In genomic region chr4:150011564-150012321, GRCm38 (mm10) we compare ENCODE assay signal across 15 mouse cellular contexts. TPM values are rescaled to one million over a fixed set of nuclear protein-coding genes. Genes with fewer than 3 reads are reported as not detected.
DNase-seq lines count a peak whose midpoint lies in the region; ATAC-seq lines count a peak whose summit lies in the region.
"Had no signal": no experiment of that assay in that cellular context is flagged by ENCODE, and none has a peak within 500 bp of the region (broad histone marks: within the 10 kb centered on the region; RNA-seq: fewer than 3 reads in every experiment).

No protein-coding gene starts in this region.

- H3K27ac ChIP-seq in heart, embryonic 14.5 days (replicated peaks in 1 of 2; ENCODE audit: control insufficient read depth in 1 of 2, insufficient read depth in 1 of 2, low read depth in 2 of 2, low read length in 2 of 2) = peak overlapping the region in 1 of 2 experiments; percentile 45; a peak in 2 of 4 replicates
- peak overlapping the region; percentile 66 for H3K27ac ChIP-seq in liver, embryonic 16.5 days (ENCODE audit: low read length)
- H3K27ac ChIP-seq in forebrain, embryonic 15.5 days (replicated peaks) = no peak overlapping the region
- H3K27ac ChIP-seq: forebrain, embryonic 10.5 days; midbrain, embryonic 10.5 days had no signal

- no peak for ATAC-seq in heart, embryonic 14.5 days (ENCODE audit: insufficient number of reproducible peaks, insufficient read depth, low FRiP score, low read depth)
- no peak for ATAC-seq in liver, embryonic 16.5 days (ENCODE audit: low read depth)
- ATAC-seq in forebrain, embryonic 15.5 days (replicated peaks) = no peak

- peaks cover 21 to 26% of the 10 kb centered on the region in 2 experiments for H3K4me1 ChIP-seq in heart, embryonic 14.5 days (ENCODE audit: control insufficient read depth in 2 of 2, insufficient read depth in 2 of 2, low read length in 2 of 2)
- peaks cover 24% of the 10 kb centered on the region for H3K4me1 ChIP-seq in liver, embryonic 16.5 days (ENCODE audit: control insufficient read depth, low read depth, low read length)
- H3K4me1 ChIP-seq in forebrain, embryonic 15.5 days = peaks cover 7% of the 10 kb centered on the region; the same call in 1 of the 2 replicates

- H3K9me3 ChIP-seq in heart, embryonic 14.5 days (ENCODE audit: control insufficient read depth, low read length) = no peaks in the 10 kb centered on the region
- H3K9me3 ChIP-seq in liver, embryonic 16.5 days (replicated peaks; ENCODE audit: control insufficient read depth, low read length) = no peaks in the 10 kb centered on the region
- H3K9me3 ChIP-seq in forebrain, embryonic 15.5 days = no peaks in the 10 kb centered on the region
- H3K9me3 ChIP-seq: forebrain, embryonic 10.5 days; G1E; midbrain, embryonic 10.5 days had no signal

- no peaks in the 10 kb centered on the region for H3K36me3 ChIP-seq in heart, embryonic 14.5 days (ENCODE audit: control insufficient read depth, insufficient read depth, low read length)
- H3K36me3 ChIP-seq in liver, embryonic 16.5 days (ENCODE audit: control insufficient read depth, insufficient read depth) = no peaks in the 10 kb centered on the region
- H3K36me3 ChIP-seq in forebrain, embryonic 15.5 days = no peaks in the 10 kb centered on the region
- H3K36me3 ChIP-seq: forebrain, embryonic 10.5 days; G1E; midbrain, embryonic 10.5 days had no signal

- no peak for DNase-seq in heart, postnatal 14 days
- DNase-seq in 3134 (ENCODE audit: extremely low read depth, insufficient read length, low spot score) = peak; percentile 28
- peak; percentile 55 for DNase-seq in Muller cell, postnatal 12 days (ENCODE audit: inconsistent ontology term)
- DNase-seq in retina, postnatal 1 day = no peak
- DNase-seq in urinary bladder, adult 18-20 months (ENCODE audit: low spot score in 2 of 2) = no peak
- DNase-seq: adrenal gland, postnatal 36 days; cerebellum, postnatal 25 days; heart, postnatal 10 days; kidney, adult 2 months had no signal

- no peak overlapping the region for H3K4me3 ChIP-seq in heart, embryonic 14.5 days (ENCODE audit: control insufficient read depth in 1 of 2, insufficient read depth in 1 of 2, low read depth in 1 of 2, low read length in 2 of 2)
- no peak overlapping the region for H3K4me3 ChIP-seq in liver, embryonic 16.5 days (ENCODE audit: low read depth, low read length)
- no peak overlapping the region for H3K4me3 ChIP-seq in forebrain, embryonic 15.5 days
- H3K4me3 ChIP-seq: forebrain, embryonic 10.5 days; midbrain, embryonic 10.5 days had no signal

- WGBS in heart, embryonic 14.5 days = 34% methylated on average over 10 of the region's 10 CpGs
- WGBS in liver, embryonic 16.5 days (ENCODE audit: insufficient replicate concordance) = 20% methylated on average over 10 of the region's 10 CpGs
- WGBS in forebrain, embryonic 15.5 days = 61% methylated on average over 10 of the region's 10 CpGs

- intact Hi-C loops in heart, postnatal 14 days (cut with DNase I) = no loop called here

- H3K4me2 ChIP-seq in heart, embryonic 14.5 days (ENCODE audit: low read length) = peak overlapping the region; percentile 21; the same call in 1 of the 2 replicates
- H3K4me2 ChIP-seq in liver, embryonic 16.5 days (ENCODE audit: low read depth, low read length) = no peak overlapping the region
- no peak overlapping the region for H3K4me2 ChIP-seq in forebrain, embryonic 15.5 days (replicated peaks)

- H3K9ac ChIP-seq in heart, embryonic 14.5 days (ENCODE audit: low read length) = no peak overlapping the region
- H3K9ac ChIP-seq in liver, embryonic 16.5 days (ENCODE audit: low read depth, low read length) = no peak overlapping the region
- no peak overlapping the region for H3K9ac ChIP-seq in forebrain, embryonic 15.5 days (replicated peaks)

- no peaks in the 10 kb centered on the region for H3K27me3 ChIP-seq in heart, embryonic 14.5 days (ENCODE audit: control insufficient read depth, insufficient read depth, low read length)
- no peaks in the 10 kb centered on the region for H3K27me3 ChIP-seq in liver, embryonic 16.5 days (ENCODE audit: control insufficient read depth, insufficient read depth, low read depth, low read length)
- no peaks in the 10 kb centered on the region for H3K27me3 ChIP-seq in forebrain, embryonic 15.5 days

RNA-seq across cellular contexts. Expression of gene H6pd, which starts 2.9 kb away (rescaled TPM):
- 8.6 and 8.9 TPM in 2 replicates for polyA plus RNA-seq in heart, embryonic 14.5 days (2014; fragmentation: Nextera tagmentation; extraction: Ambion mirVana)
- 10 to 100 TPM; 41.0 to 45.9 TPM for total RNA-seq in heart, postnatal 14 days (2021)
- polyA plus RNA-seq in liver, embryonic 16.5 days (2015; fragmentation: Nextera tagmentation; extraction: Ambion mirVana) = 24.2 and 33.7 TPM in 2 replicates
- polyA plus RNA-seq in forebrain, embryonic 15.5 days (2015; fragmentation: Nextera tagmentation; extraction: Ambion mirVana) = 1.2 and 1.5 TPM in 2 replicates

RNA-seq across cellular contexts. Expression of gene Spsb1, which starts 56.9 kb away (rescaled TPM):
- 6.0 and 6.3 TPM in 2 replicates for polyA plus RNA-seq in heart, embryonic 14.5 days (2014; fragmentation: Nextera tagmentation; extraction: Ambion mirVana)
- total RNA-seq in heart, postnatal 14 days (2021) = 10 to 100 TPM; 44.8 to 49.3 TPM
- polyA plus RNA-seq in liver, embryonic 16.5 days (2015; fragmentation: Nextera tagmentation; extraction: Ambion mirVana) = 0.82 and 0.89 TPM in 2 replicates
- polyA plus RNA-seq in forebrain, embryonic 15.5 days (2015; fragmentation: Nextera tagmentation; extraction: Ambion mirVana) = 6.0 and 6.8 TPM in 2 replicates
- total RNA-seq: G1E had no signal

Comparison
In these comparisons a context has a peak if more than half of its experiments do, and no peak if none do; other contexts are left out.
1. DNase-seq: peak in 3134 (single experiment) and Muller cell, postnatal 12 days (single experiment); none in heart, postnatal 14 days (0 of 2), retina, postnatal 1 day (single experiment) and urinary bladder, adult 18-20 months (0 of 2).